Mouse (Mus musculus) liver, embryonic 11.5 days (tissue): Measurements from ENCODE around the gene Fezf1. TPM values are rescaled to one million over a fixed set of nuclear protein-coding genes. Genes with fewer than 3 reads are reported as not detected.

Experiments
- ATAC-seq: fragments of 200-750 bp; cut with Nextera tagmentation; replicated peaks from 2 replicates; pipeline ENCODE4 v1.8.0; 2017; ENCODE audit warnings: moderate number of reproducible peaks, mild to moderate bottlenecking, moderate TSS enrichment, moderate library complexity; ENCODE audit not compliant: low FRiP score
- DNase-seq: peaks from one replicate; pipeline ENCODE4 v3.0.0-alpha.2; 2017; ENCODE audit warnings: low spot score
- H3K27ac ChIP-seq: fragments of 300-500 bp; sonication (generic); 2 replicates; pipeline ENCODE4 v1.5.1; 2014; ENCODE audit warnings: mild to moderate bottlenecking, low read depth, low read length, control low read depth
- H3K27me3 ChIP-seq: fragments of 300-500 bp; sonication (generic); replicated peaks from 2 replicates; pipeline ENCODE4 v1.6.1; 2014; ENCODE audit warnings: low read length, mixed read lengths; ENCODE audit not compliant: control insufficient read depth, insufficient read depth
- H3K36me3 ChIP-seq: fragments of 300-500 bp; sonication (generic); 2 replicates; pipeline ENCODE4 v1.6.1; 2014; ENCODE audit warnings: mild to moderate bottlenecking, low read length, moderate library complexity, mixed read lengths; ENCODE audit not compliant: control insufficient read depth, insufficient read depth
- H3K4me1 ChIP-seq: fragments of 300-500 bp; sonication (generic); replicated peaks from 2 replicates; pipeline ENCODE4 v1.6.1; 2014; ENCODE audit warnings: low read length, mixed read lengths; ENCODE audit not compliant: control insufficient read depth, insufficient read depth
- H3K4me2 ChIP-seq: fragments of 300-500 bp; sonication (generic); 2 replicates; pipeline ENCODE4 v1.6.1; 2014; ENCODE audit warnings: mild to moderate bottlenecking, control low read depth, moderate library complexity
- H3K4me3 ChIP-seq: fragments of 300-500 bp; sonication (generic); 2 replicates; pipeline ENCODE4 v1.5.1; 2014; ENCODE audit warnings: low read depth, low read length, control low read depth
- H3K9ac ChIP-seq: fragments of 300-500 bp; sonication (generic); 2 replicates; pipeline ENCODE4 v1.6.1; 2014; ENCODE audit warnings: low read depth, low read length, control low read depth
- H3K9me3 ChIP-seq: fragments of 300-500 bp; sonication (generic); 2 replicates; pipeline ENCODE4 v1.6.1; 2016; ENCODE audit warnings: low read length, inconsistent platforms, mixed read lengths; ENCODE audit not compliant: control insufficient read depth
- WGBS: fragments of 180-500 bp; shearing (Covaris S2); extraction: QIAGEN DNeasy Blood & Tissue Kit; methylation state at CpG from one replicate; pipeline ENCODE4 v1.1.7; 2014; 5-methylcytosine and 5-hydroxymethylcytosine counted together
- polyA plus RNA-seq: library from polyadenylated mRNA; unstranded; fragments of >200 nt; fragmentation: Nextera tagmentation; extraction: Ambion mirVana; gene quantifications from 2 replicates; pipeline ENCODE4 v1.2.1, GENCODE M21; 2014

Gene Fezf1
- polyA plus RNA-seq, 1 experiment from 2014 or later, result not detected

GRCm38 (mm10) chr6:23249616-23250287, 1.6 kb upstream of the Fezf1 start:
- no peak overlapping the region for H3K27ac ChIP-seq
- no peaks in the 10 kb centered on the region for H3K4me1 ChIP-seq
- no peaks in the 10 kb centered on the region for H3K36me3 ChIP-seq
- H3K4me2 ChIP-seq, result peak overlapping the region; percentile 46
- no peak for ATAC-seq
- peak; percentile 53 for DNase-seq
- H3K4me3 ChIP-seq, result peak overlapping the region; percentile 22; the same call in 1 of the 2 replicates
- peaks cover 91% of the 10 kb centered on the region for H3K27me3 ChIP-seq
- WGBS, result 1% methylated on average over 29 of the region's 29 CpGs
- H3K9me3 ChIP-seq, result no peaks in the 10 kb centered on the region
- no peak overlapping the region for H3K9ac ChIP-seq

- Histone ChIP-seq H3K36me3 (no peaks in the 10 kb centered on the region), H3K27me3 (peaks cover 91% of the 10 kb centered on the region), H3K27ac (no peak overlapping the region), H3K4me2 (peak overlapping the region; percentile 46), H3K9me3 (no peaks in the 10 kb centered on the region), H3K4me1 (no peaks in the 10 kb centered on the region), H3K9ac (no peak overlapping the region), H3K4me3 (peak overlapping the region; percentile 22; the same call in 1 of the 2 replicates)
- no peak; the same call in 1 of the 2 replicates for ATAC-seq
- WGBS, result under 1% methylated on average over 24 of the region's 24 CpGs
- no peak for DNase-seq
Observed at GRCm38 (mm10) chr6:23249053-23249401, 865 bp upstream of the Fezf1 start.

GRCm38 (mm10) chr6:23247512-23248312, 450 bp downstream of the Fezf1 start:
- Histone ChIP-seq H3K4me3 (peak overlapping the region; percentile 10; the same call in 1 of the 2 replicates), H3K4me1 (no peaks in the 10 kb centered on the region)
- ATAC-seq, result no peak

GRCm38 (mm10) chr6:23246790-23247511, 1.2 kb downstream of the Fezf1 start:
- peak; percentile 33 for DNase-seq
- no peak overlapping the region; the same call in 1 of the 2 replicates for H3K4me2 ChIP-seq
- WGBS, result 2% methylated on average over 23 of the region's 23 CpGs
- no peak overlapping the region for H3K9ac ChIP-seq
- no peaks in the 10 kb centered on the region for H3K9me3 ChIP-seq
- H3K27ac ChIP-seq, result no peak overlapping the region
- peaks cover 89% of the 10 kb centered on the region for H3K27me3 ChIP-seq
- H3K4me1 ChIP-seq, result no peaks in the 10 kb centered on the region
- ATAC-seq, result no peak
- no peaks in the 10 kb centered on the region for H3K36me3 ChIP-seq
- no peak overlapping the region for H3K4me3 ChIP-seq

More at GRCm38 (mm10) chr6:23247512-23248312, 450 bp downstream of the Fezf1 start:
- 1% methylated on average over 61 of the region's 61 CpGs for WGBS
- peak overlapping the region; percentile 37 for H3K4me2 ChIP-seq
- peak; percentile 50 for DNase-seq
- H3K36me3 ChIP-seq, result no peaks in the 10 kb centered on the region
- no peak overlapping the region for H3K27ac ChIP-seq
- no peaks in the 10 kb centered on the region for H3K9me3 ChIP-seq
- peaks cover 91% of the 10 kb centered on the region for H3K27me3 ChIP-seq
- no peak overlapping the region for H3K9ac ChIP-seq

GRCm38 (mm10) chr6:23246061-23246789, 1.9 kb downstream of the Fezf1 start:
- Histone ChIP-seq H3K9me3 (no peaks in the 10 kb centered on the region), H3K4me1 (no peaks in the 10 kb centered on the region), H3K4me3 (no peak overlapping the region), H3K36me3 (no peaks in the 10 kb centered on the region), H3K27ac (no peak overlapping the region), H3K27me3 (peaks cover 90% of the 10 kb centered on the region), H3K9ac (no peak overlapping the region), H3K4me2 (no peak overlapping the region)
- no peak for DNase-seq
- 7% methylated on average over 17 of the region's 17 CpGs for WGBS
- ATAC-seq, result no peak

GRCm38 (mm10) chr6:23245545-23246011, 2.6 kb downstream of the Fezf1 start:
- no peak overlapping the region for H3K4me3 ChIP-seq
- no peaks in the 10 kb centered on the region for H3K9me3 ChIP-seq
- H3K27me3 ChIP-seq, result peaks cover 88% of the 10 kb centered on the region
- DNase-seq (no peak), ATAC-seq (no peak)
- no peak overlapping the region for H3K9ac ChIP-seq
- H3K27ac ChIP-seq, result no peak overlapping the region
- WGBS, result 3% methylated on average over 23 of the region's 23 CpGs
- no peaks in the 10 kb centered on the region for H3K36me3 ChIP-seq
- H3K4me2 ChIP-seq, result no peak overlapping the region
- H3K4me1 ChIP-seq, result no peaks in the 10 kb centered on the region

DNA sequence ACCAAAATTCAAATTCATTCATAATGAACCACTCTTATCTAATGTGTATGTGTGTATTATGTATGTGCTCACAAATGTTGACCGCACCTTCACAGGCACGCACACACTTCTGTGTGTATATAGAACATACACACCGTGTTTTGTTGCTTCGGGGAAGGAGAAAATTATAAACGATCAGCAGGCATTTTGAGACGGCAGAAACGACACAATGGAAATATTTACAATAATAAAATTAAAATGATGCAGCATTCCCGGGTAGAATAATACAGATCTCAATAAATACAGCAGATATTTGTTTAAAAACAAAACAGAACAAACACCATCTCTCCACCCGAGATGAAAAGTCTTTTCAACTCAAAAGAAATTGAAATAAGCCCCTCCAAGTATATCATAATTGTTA, 3.0 kb downstream of the Fezf1 start:
- 22% methylated on average over 9 of the region's 9 CpGs for WGBS

More for the DNA sequence above, 3.0 kb downstream of the Fezf1 start:
- no peak for ATAC-seq
- Histone ChIP-seq H3K4me3 (no peak overlapping the region), H3K27me3 (peaks cover 83% of the 10 kb centered on the region), H3K27ac (no peak overlapping the region), H3K4me1 (no peaks in the 10 kb centered on the region), H3K9me3 (no peaks in the 10 kb centered on the region), H3K9ac (no peak overlapping the region), H3K36me3 (no peaks in the 10 kb centered on the region), H3K4me2 (no peak overlapping the region)
- no peak for DNase-seq
